Mouse (Mus musculus) right cerebral cortex, postnatal 25 days (tissue): ENCODE data around the gene Tusc2.
A peak's percentile ranks its signal among the peaks of the same experiment; 100 is the strongest.

Experiments
- DNase-seq: peaks from one replicate; pipeline ENCODE4 v3.0.0; 2022

Tusc2 gene

GRCm38 (mm10) chr9:107590773-107591060 lies 27.7 kb downstream of the Tusc2 start:
- DNase-seq, result no peak

DNA sequence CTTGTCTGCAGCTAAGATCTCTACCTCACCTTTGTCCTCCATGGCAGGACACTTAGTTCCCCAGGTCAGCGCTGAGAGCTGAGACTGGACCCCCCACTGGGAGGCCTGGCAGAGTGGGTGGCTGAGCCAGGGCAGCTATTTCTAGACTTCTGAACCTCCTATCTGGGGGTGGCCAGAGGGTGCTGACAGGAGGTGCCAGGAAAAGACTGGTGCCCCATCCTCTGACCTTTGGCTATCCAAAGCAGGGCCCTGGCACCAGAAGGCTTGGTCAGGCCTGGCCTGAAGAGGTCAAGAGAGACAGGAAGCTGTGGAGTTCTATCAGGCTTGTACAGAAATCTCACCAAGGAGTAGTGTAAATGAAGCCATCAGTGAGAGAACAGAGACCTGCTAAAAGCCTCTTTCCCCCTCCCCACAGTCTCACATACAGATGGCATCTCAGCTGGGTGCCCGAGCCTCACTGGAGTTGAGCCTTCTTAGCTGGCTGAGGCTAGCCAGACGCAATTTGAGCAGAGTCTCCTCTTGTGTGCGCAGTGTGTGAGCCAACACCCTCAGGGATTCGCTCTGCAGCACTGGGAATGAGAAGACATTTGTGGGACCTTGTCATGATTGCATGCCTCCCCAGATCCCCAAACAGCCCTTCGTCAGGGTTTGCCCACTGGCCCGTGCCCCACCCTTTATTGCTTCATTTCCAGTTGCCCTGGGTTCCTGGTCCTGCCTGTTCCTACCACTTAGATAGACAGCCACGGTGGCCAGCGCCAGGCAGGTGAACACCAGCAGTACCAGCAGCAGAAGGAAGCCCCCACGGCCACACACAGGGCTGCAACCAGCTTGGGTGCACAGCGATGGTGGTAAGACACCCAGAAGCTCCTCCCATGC lies 30.3 kb downstream of the Tusc2 start:
- no peak for DNase-seq

DNA sequence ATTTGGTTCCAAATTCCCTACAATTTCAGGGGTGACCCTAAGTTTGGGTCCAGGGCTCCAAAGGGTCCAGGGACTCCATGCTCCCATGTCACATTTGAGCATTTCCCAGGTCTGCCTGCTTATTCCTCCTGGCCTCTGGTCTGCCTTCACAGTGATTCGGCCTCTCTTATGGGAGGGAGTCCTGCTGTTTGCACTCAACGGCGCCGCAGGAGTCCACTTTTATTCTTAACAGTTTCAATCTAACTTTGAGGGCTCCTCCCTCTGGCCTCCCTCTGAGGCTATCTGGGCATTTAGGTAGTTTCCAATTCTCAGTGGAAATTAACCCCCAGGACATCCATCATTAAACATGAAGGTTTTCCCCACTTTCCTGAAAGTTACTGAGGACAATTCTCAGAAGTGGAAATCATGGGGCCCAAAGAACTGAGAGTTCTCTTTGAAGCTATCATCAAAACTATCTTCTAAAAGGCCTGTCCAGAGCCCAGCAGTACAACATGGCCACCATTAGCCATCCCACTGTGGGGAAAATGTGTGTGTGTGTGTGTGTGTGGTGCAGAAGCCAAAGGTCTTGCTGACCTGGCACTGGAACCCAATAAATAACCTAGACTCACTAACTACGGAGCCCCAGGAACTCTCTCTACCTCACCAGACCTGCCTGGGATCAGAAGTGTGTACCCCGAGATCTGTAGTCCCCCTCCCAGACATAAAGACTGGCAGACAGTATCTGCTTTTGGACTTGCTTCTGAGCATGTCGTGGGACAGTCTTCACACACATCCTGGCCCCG lies 31.4 kb downstream of the Tusc2 start:
- no peak for DNase-seq

DNA sequence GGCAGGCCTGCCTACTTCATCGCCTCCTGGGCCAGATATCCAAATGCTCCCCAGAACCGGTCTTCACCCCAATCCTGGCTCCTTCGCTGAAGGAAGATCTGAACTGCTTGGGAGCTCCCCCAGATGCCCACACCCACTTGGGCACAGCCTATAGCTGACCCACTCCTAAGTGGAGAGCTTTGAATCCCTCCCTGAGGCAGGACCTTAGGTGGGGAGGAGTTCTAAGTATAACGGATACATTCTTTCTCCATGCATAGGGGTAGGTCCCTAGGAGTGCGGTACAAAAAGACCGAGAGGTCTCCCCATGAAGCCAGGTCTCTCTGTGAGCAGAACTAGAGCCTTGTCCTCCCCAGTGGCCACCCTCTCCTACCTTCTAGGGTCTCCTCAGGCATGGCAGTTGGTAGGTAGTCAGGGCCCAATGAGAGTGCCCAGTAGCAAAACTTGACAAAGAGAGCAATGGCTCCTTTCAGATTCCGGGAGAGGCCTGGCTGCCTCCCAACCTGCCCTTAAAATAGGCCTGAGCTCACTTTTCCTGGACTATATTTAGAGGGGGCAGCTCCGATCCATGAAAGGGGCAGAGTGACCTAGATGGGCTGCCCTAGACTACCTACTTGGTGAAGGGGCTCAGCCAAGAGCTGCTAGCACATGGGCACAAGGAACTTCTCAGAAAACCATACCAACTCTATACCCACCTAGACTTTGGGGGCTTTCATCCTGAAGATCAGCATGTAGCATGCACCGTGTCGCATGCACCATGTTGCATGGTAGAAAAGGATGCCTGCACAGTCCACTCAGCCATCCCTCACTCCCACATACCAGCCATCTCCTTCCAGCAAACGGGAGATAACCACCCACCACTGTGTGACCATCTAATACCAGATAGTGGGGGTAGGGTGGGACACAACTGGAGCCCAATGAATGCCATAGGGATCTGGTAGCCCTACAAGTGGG lies 33.8 kb downstream of the Tusc2 start:
- no peak for DNase-seq

DNA sequence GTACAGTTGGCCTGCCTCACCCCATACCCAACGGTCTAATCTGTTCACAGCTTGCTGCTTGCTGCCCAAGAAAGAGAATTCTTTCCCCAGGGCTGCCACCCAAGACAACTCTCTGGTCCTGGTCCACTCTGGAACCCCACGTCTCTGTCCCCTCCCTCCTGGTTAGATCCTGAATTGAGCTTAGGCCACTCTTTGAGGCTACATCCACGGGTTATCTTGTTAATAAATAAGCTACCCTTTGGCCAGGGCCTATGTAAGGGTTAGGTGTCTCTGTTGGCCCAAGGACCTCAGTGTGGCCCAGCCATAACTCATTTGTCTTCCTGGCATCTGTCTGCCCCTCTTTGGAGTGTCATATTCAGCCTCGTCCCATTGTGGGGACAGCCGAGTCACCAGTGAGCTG lies 35.3 kb downstream of the Tusc2 start:
- no peak for DNase-seq

- DNase-seq, result no peak
Observed at GRCm38 (mm10) chr9:107599433-107599832, 36.4 kb downstream of the Tusc2 start.

- DNase-seq, result no peak
Observed at GRCm38 (mm10) chr9:107599842-107600241, 36.8 kb downstream of the Tusc2 start.

DNA sequence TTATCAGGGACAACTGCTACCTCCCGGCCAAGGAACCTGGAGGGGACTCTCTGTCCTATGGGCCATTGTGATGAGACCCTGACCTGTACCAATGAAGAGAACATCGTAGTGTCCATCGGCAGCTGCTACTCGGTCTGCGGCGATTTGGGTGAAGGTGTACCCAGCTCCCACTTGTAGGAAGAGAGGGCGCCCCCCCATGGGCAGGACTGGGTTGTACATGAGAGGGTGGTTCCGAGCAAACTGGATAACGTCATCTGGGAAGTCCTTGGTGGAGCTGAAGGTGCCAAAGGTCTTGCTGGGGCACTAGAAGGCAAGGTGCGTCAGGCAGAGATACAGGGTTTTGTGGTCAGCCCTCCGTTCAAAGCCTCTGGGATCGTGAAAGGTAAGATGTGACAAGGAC lies 37.7 kb downstream of the Tusc2 start:
- DNase-seq, result no peak

DNA sequence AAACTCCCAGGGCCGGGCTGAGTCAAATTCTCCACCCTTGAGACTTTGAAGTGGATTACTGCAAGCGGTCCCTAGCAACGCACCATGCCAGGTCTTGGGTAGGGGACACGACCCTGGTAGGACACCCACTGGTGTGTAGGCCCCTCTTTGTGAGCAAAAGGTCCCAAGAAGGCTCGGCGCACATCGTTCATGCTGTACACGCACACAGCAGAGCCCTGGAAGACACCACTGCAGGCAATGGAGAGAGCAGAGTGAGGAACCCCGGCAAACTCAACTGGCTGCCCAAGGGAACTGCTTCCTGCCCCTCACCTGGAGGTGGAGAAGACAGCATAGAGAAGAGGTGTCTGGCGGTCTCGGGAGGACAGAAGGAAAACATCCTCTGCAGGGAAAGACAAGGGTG lies 38.2 kb downstream of the Tusc2 start:
- no peak for DNase-seq

- DNase-seq, result peak; percentile 86
Observed at GRCm38 (mm10) chr9:107602068-107602648, 39.1 kb downstream of the Tusc2 start.

GRCm38 (mm10) chr9:107603251-107603650 lies 40.2 kb downstream of the Tusc2 start:
- no peak for DNase-seq

DNA sequence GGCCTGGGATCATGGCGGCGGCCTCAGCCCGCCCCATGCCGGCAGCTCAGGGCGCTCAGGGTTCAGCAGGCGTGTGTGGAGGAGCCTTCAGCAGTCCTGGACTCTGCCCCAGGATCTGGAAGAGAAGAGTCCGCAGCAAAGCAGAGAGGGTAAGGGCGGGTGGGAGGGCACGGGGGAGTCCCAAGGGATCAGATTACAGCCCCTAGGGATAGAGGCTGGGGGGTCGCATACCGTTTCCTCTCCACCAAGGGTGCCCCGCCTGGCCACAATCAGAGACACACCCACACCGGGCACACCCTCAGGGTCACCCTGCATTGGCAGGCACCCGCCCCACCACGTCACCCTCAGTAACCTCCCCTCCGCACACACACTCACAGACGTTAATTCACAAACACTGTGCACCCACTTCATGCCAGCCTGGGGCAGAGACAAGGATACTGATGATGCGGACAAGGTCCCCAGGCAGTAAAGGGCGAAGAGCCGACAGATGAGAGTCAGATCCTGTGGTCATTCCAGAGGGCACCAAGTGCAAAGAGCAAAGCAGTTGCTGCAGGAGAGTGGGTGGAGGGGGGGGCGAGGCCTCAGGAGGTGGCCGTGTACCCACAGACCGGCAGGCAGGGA lies 42.1 kb downstream of the Tusc2 start:
- no peak for DNase-seq

GRCm38 (mm10) chr9:107606591-107606990 lies 43.5 kb downstream of the Tusc2 start:
- DNase-seq, result no peak

DNA sequence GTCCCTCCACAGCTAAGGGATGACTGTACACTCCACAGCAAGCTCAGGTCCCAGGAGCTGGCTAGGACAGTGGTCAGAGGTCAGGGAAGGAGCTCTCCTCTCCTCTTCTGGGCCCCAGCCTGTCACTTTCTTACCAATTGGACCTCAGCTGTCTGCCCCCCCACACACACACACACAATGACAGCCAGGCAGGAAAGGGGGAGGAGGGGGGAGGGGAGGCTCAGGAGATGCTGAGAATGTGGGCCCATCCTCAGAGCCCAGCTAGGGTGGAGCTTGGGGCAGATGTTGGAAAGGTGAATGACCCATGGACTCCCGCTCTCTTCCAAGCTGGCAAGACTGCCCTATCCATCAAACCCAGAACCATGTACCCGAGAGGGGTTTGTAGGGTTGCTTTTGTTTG lies 44.0 kb downstream of the Tusc2 start:
- no peak for DNase-seq

- DNase-seq, result no peak
Observed at GRCm38 (mm10) chr9:107607653-107608245, 44.7 kb downstream of the Tusc2 start.

DNA sequence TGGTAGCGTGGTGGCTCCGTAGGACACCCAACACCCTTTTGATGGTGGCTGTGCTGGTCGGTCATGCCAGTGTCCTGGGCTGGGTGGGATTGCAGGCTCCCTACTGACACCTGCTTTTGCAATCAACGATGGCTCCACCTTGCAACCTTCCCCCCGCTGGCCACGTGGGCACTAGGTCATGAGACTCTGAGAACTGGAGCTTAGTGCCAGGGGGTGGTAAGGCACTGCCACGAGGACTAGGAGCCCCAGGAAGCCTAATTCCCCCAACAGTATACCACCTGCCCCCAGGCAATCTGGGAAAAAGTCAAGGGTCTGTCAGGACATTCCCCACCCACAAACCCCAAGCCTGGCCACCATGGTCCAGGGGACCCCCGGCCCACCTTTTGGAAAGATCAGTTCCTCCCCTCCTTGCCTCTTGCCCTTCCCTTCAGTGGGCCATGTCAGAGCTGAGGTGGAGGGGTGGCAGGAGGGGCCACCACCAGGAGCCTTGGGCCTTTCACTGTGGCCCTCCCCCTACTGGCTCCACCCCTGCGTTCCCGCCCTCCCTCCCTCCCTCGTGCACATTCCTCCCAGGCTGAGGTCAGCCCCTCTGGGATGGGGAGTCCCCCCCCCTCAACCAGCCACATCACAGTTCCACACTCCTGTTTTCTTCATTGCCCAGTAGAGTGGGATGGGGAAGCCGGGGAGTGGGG lies 45.8 kb downstream of the Tusc2 start, which contains the start of gene Sema3b:
Gene Sema3b (minus strand): TSS at position 489 of the 692 bp plus-strand sequence.
- no peak for DNase-seq

GRCm38 (mm10) chr9:107609433-107609830 lies 46.4 kb downstream of the Tusc2 start:
- DNase-seq, result no peak

GRCm38 (mm10) chr9:107611456-107612190 lies 48.6 kb downstream of the Tusc2 start:
- no peak for DNase-seq

DNA sequence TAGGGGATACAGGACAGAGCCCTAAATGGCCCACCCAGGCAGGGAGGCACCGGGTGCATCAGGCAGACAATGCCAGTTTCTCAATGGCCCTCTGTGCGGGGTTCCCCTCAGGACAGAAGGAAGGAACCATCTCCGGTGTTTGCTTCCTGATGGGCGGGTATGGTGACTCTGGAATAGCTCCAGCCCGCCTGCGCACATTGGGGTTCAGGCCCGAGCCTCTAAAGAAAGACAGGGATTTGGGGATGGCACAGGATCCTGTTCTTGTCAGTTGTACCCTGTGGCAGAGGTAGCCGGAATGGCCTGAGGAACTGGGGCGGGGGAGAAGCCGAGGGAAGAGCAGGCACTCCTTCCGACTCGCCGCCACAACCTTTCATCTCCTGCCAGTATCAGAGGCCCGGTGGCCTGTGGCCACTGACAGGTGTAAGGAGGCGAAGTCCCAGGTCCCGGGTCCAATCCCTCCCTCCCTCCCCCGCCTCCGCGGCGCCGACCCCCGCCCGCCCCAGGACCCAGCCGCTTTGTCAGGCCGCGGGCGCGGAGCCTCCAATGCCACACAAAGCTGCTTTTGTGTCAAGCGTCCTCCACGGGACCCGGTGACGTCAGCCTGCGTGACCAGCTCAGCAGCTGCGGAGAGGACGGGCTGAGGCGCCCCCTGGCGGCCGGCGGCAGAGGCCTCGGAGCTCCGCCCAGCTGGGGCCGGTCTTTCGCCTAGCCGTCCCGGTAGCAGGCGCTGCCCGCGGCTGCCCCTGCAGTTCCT lies 49.3 kb downstream of the Tusc2 start:
- peak; percentile 99 for DNase-seq
